Mouse (Mus musculus) ovary, postnatal 10 days (tissue): ENCODE measurements at regions not wholly inside any gene's neighbourhood (a gene's known extent, or its start where the extent isn't known, plus 50 kb on each side); places are given as distances from the start of the nearest gene placed in this dataset.

Experiments used
- DNase-seq: peaks from one replicate; pipeline ENCODE4 v3.0.0; 2022; ENCODE audit warnings: low spot score

- DNase-seq: no peak
Observed at GRCm38 (mm10) chr15:62055011-62055410, 1132.2 kb upstream of the A1bg start.

GRCm38 (mm10) chr15:62053420-62054239 lies 1130.8 kb upstream of the A1bg start:
- no peak for DNase-seq

GRCm38 (mm10) chr15:62049416-62049815 lies 1126.6 kb upstream of the A1bg start:
- DNase-seq: no peak

- no peak for DNase-seq
Observed at GRCm38 (mm10) chr15:62048981-62049380, 1126.2 kb upstream of the A1bg start.

- DNase-seq: no peak
Observed at GRCm38 (mm10) chr15:62046276-62046675, 1123.5 kb upstream of the A1bg start.

- no peak for DNase-seq
Observed at GRCm38 (mm10) chr15:62044654-62045335, 1122.0 kb upstream of the A1bg start.

- DNase-seq: no peak
Observed at GRCm38 (mm10) chr15:62043617-62044392, 1121.0 kb upstream of the A1bg start.

- DNase-seq: no peak
Observed at GRCm38 (mm10) chr15:62042924-62043504, 1120.2 kb upstream of the A1bg start.
